Comparison of ENCODE assay signal across 9 mouse cellular contexts in genomic region chr5:150032075-150032492, GRCm38 (mm10). TPM values are rescaled to one million over a fixed set of nuclear protein-coding genes. Genes with fewer than 3 reads are reported as not detected.
DNase-seq lines count a peak whose midpoint lies in the region; ATAC-seq lines count a peak whose summit lies in the region.
"Had no signal": no experiment of that assay in that cellular context is flagged by ENCODE, and none has a peak within 500 bp of the region (broad histone marks: within the 10 kb centered on the region; RNA-seq: fewer than 3 reads in every experiment).

No protein-coding gene starts in this region.

- peak overlapping the region; percentile 1; the same call in 1 of the 2 replicates for H3K4me2 ChIP-seq in kidney, embryonic 16.5 days (replicated peaks; ENCODE audit: low read depth, low read length)
- H3K4me2 ChIP-seq: limb, embryonic 12.5 days had no signal

- H3K36me3 ChIP-seq in kidney, embryonic 16.5 days (ENCODE audit: insufficient read depth, low read length), result no peaks in the 10 kb centered on the region
- H3K36me3 ChIP-seq: limb, embryonic 12.5 days had no signal

- no peaks in the 10 kb centered on the region for H3K27me3 ChIP-seq in kidney, embryonic 16.5 days (ENCODE audit: insufficient read depth, low read length)
- H3K27me3 ChIP-seq: limb, embryonic 12.5 days had no signal

- H3K9me3 ChIP-seq in kidney, embryonic 16.5 days (ENCODE audit: low read length), result no peaks in the 10 kb centered on the region
- H3K9me3 ChIP-seq: limb, embryonic 12.5 days had no signal

- H3K4me1 ChIP-seq in kidney, embryonic 16.5 days (ENCODE audit: insufficient read depth, low read length), result peaks cover 31% of the 10 kb centered on the region

- no peak overlapping the region for H3K9ac ChIP-seq in kidney, embryonic 16.5 days (replicated peaks; ENCODE audit: low read length)
- H3K9ac ChIP-seq: limb, embryonic 12.5 days had no signal

- peak; percentile 32 for DNase-seq in adrenal gland, adult 2 months
- DNase-seq in adrenal gland, adult 18-20 months (ENCODE audit: low spot score in 2 of 2), result no peak
- DNase-seq in left cerebral cortex, postnatal 10 days (ENCODE audit: extremely low spot score in 1 of 2, low spot score in 2 of 2), result peak; percentile 27 to 76
- no peak for DNase-seq in left cerebral cortex, adult 11 months (ENCODE audit: low spot score)
- DNase-seq in gastrocnemius, adult 18-20 months (ENCODE audit: low spot score), result peak; percentile 73
- no peak for DNase-seq in spleen, postnatal 36 days (ENCODE audit: low spot score in 2 of 2)

- no peak overlapping the region for H3K4me3 ChIP-seq in kidney, embryonic 16.5 days (ENCODE audit: low read length)
- H3K4me3 ChIP-seq: limb, embryonic 12.5 days had no signal

- WGBS in kidney, embryonic 16.5 days, result 37% methylated on average over 3 of the region's 3 CpGs

- H3K27ac ChIP-seq in kidney, embryonic 16.5 days (ENCODE audit: low read length), result peak overlapping the region; percentile 19; the same call in 1 of the 2 replicates
- H3K27ac ChIP-seq: limb, embryonic 12.5 days had no signal

- intact Hi-C loops in left cerebral cortex, postnatal 10 days (cut with DNase I), result no loop called here

- peak; percentile 32 for ATAC-seq in kidney, embryonic 16.5 days (ENCODE audit: low FRiP score, low TSS enrichment)
- no peak for ATAC-seq in erythroblast, adult 5-6 weeks (replicated peaks; ENCODE audit: low FRiP score, poor library complexity, severe bottlenecking)

RNA-seq across cellular contexts. Expression of gene Rxfp2, which starts 13.6 kb away (rescaled TPM):
- not detected for total RNA-seq in adrenal gland, adult 2 months (2021)
- 0.04 and 0.07 TPM in 2 replicates for polyA plus RNA-seq in adrenal gland, adult 2 months (2012; rRNA removed)
- total RNA-seq in adrenal gland, adult 18-20 months (2021), result not detected
- 1 to 10 TPM; 2.4 to 3.0 TPM for total RNA-seq in left cerebral cortex, postnatal 10 days (2021)
- not detected for total RNA-seq in gastrocnemius, adult 18-20 months (2021)
- polyA plus RNA-seq in kidney, embryonic 16.5 days (2015; fragmentation: Nextera tagmentation; extraction: Ambion mirVana), result 3.2 and 4.0 TPM in 2 replicates
- not detected in 2 replicates for total RNA-seq in erythroblast, adult 5-6 weeks (2015; ENCODE audit: low replicate concordance)
- total RNA-seq in erythroblast, adult 5-6 weeks (2017; ENCODE audit: low replicate concordance), result not detected in 2 replicates

Comparison
In these comparisons a context has a peak if more than half of its experiments do, and no peak if none do; other contexts are left out.
1. DNase-seq: peak in adrenal gland, adult 2 months (single experiment), left cerebral cortex, postnatal 10 days (2 of 2) and gastrocnemius, adult 18-20 months (single experiment); none in adrenal gland, adult 18-20 months (0 of 2), left cerebral cortex, adult 11 months (single experiment) and spleen, postnatal 36 days (0 of 2).